ENCODE assay signal across 19 mouse cellular contexts in the genomic region with DNA sequence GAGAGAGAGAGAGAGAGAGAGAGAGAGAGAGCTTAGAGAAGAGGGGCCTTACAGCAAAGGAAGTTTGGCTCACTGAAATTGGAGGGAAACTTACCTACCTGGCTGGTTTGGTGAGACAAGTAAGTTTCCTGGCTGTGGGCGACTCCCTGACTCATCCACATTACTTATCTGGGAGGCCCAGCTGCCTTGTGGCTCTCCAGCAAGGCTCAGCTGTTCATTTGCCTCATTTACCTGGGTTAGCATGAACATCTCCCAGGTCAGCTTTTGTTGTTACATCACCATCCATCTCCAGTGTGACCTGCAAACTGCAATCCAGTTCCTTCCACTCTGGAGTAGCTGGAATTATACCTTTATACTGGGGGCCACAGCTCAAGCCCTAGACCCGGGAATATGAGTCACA. TPM values are rescaled to one million over a fixed set of nuclear protein-coding genes. Genes with fewer than 3 reads are reported as not detected.
DNase-seq lines count a peak whose midpoint lies in the region; ATAC-seq lines count a peak whose summit lies in the region.
"Had no signal": no experiment of that assay in that cellular context is flagged by ENCODE, and none has a peak within 500 bp of the region (broad histone marks: within the 10 kb centered on the region; RNA-seq: fewer than 3 reads in every experiment).

No protein-coding gene starts in this region.

- H3K27me3 ChIP-seq in midbrain, embryonic 10.5 days (ENCODE audit: low read depth, poor library complexity, severe bottlenecking): no peaks in the 10 kb centered on the region
- H3K27me3 ChIP-seq in midbrain, embryonic 14.5 days (ENCODE audit: control insufficient read depth, insufficient read depth, low read length): no peaks in the 10 kb centered on the region
- H3K27me3 ChIP-seq in liver, embryonic 12.5 days (replicated peaks): no peaks in the 10 kb centered on the region; the same call in 1 of the 2 replicates
- H3K27me3 ChIP-seq in forebrain, embryonic 14.5 days (replicated peaks; ENCODE audit: control insufficient read depth, insufficient read depth, low read length): no peaks in the 10 kb centered on the region
- H3K27me3 ChIP-seq: limb, embryonic 15.5 days had no signal

- no peak overlapping the region for H3K9ac ChIP-seq in midbrain, embryonic 14.5 days (replicated peaks; ENCODE audit: low read length)
- peak overlapping the region; percentile 47; the same call in 1 of the 2 replicates for H3K9ac ChIP-seq in liver, embryonic 12.5 days
- H3K9ac ChIP-seq in forebrain, embryonic 14.5 days (ENCODE audit: low read length): no peak overlapping the region
- H3K9ac ChIP-seq: forebrain, postnatal 0 days; limb, embryonic 15.5 days had no signal

- H3K27ac ChIP-seq in midbrain, embryonic 10.5 days (replicated peaks): 0 out of 2 replicates have a peak overlapping the region, but pooled peaks have one; percentile 3
- H3K27ac ChIP-seq in midbrain, embryonic 14.5 days (replicated peaks; ENCODE audit: low read depth, low read length): no peak overlapping the region
- H3K27ac ChIP-seq in liver, embryonic 12.5 days: peak overlapping the region; percentile 84
- no peak overlapping the region for H3K27ac ChIP-seq in forebrain, embryonic 14.5 days (ENCODE audit: low read depth, low read length)
- H3K27ac ChIP-seq: limb, embryonic 15.5 days had no signal

- no peaks in the 10 kb centered on the region for H3K9me3 ChIP-seq in midbrain, embryonic 10.5 days (replicated peaks)
- no peaks in the 10 kb centered on the region for H3K9me3 ChIP-seq in midbrain, embryonic 14.5 days (ENCODE audit: control insufficient read depth, low read length)
- no peaks in the 10 kb centered on the region for H3K9me3 ChIP-seq in liver, embryonic 12.5 days (replicated peaks)
- H3K9me3 ChIP-seq in forebrain, embryonic 14.5 days (replicated peaks; ENCODE audit: control insufficient read depth, low read length): no peaks in the 10 kb centered on the region
- H3K9me3 ChIP-seq: limb, embryonic 15.5 days had no signal

- ATAC-seq in midbrain, embryonic 14.5 days (ENCODE audit: low FRiP score, low TSS enrichment): no peak
- ATAC-seq in liver, embryonic 12.5 days: peak; percentile 91
- ATAC-seq in forebrain, embryonic 14.5 days: no peak
- ATAC-seq: forebrain, postnatal 0 days; inflammation-experienced regulatory T-cells, adult 6 months had no signal

- 72% methylated on average over 2 of the region's 2 CpGs for WGBS in midbrain, embryonic 10.5 days
- 76% methylated on average over 2 of the region's 2 CpGs for WGBS in midbrain, embryonic 14.5 days
- WGBS in liver, embryonic 12.5 days (ENCODE audit: insufficient replicate concordance): 50% methylated on average over 2 of the region's 2 CpGs
- 82% methylated on average over 2 of the region's 2 CpGs for WGBS in forebrain, embryonic 14.5 days

- no peaks in the 10 kb centered on the region for H3K36me3 ChIP-seq in midbrain, embryonic 10.5 days
- H3K36me3 ChIP-seq in midbrain, embryonic 14.5 days (ENCODE audit: control insufficient read depth, insufficient read depth, low read length): no peaks in the 10 kb centered on the region
- no peaks in the 10 kb centered on the region for H3K36me3 ChIP-seq in liver, embryonic 12.5 days
- H3K36me3 ChIP-seq in forebrain, embryonic 14.5 days (ENCODE audit: control insufficient read depth, insufficient read depth, low read length): no peaks in the 10 kb centered on the region
- H3K36me3 ChIP-seq: limb, embryonic 15.5 days had no signal

- H3K4me2 ChIP-seq in midbrain, embryonic 14.5 days (ENCODE audit: low read length): no peak overlapping the region
- H3K4me2 ChIP-seq in liver, embryonic 12.5 days: peak overlapping the region; percentile 49
- H3K4me2 ChIP-seq in forebrain, embryonic 14.5 days (ENCODE audit: low read length): no peak overlapping the region
- H3K4me2 ChIP-seq: limb, embryonic 15.5 days had no signal

- H3K4me1 ChIP-seq in midbrain, embryonic 10.5 days: peaks cover 2% of the 10 kb centered on the region; the same call in 1 of the 2 replicates
- no peaks in the 10 kb centered on the region for H3K4me1 ChIP-seq in midbrain, embryonic 14.5 days (ENCODE audit: control insufficient read depth, insufficient read depth, low read length)
- H3K4me1 ChIP-seq in liver, embryonic 12.5 days: peaks cover 55% of the 10 kb centered on the region
- no peaks in the 10 kb centered on the region for H3K4me1 ChIP-seq in forebrain, embryonic 14.5 days (ENCODE audit: control insufficient read depth, insufficient read depth, low read length)
- H3K4me1 ChIP-seq: limb, embryonic 15.5 days had no signal

- DNase-seq in midbrain, embryonic 10.5 days (ENCODE audit: low spot score): no peak
- no peak for DNase-seq in midbrain, embryonic 14.5 days
- DNase-seq in c-Kit-positive CD71-positive TER-119-positive erythroid progenitor cells, embryonic 14.5 days (ENCODE audit: low spot score): peak; percentile 57
- peak; percentile 19 for DNase-seq in yolk sac, embryonic 10.5 days (ENCODE audit: low spot score)
- DNase-seq in forebrain, embryonic 14.5 days (ENCODE audit: low spot score): no peak
- no peak for DNase-seq in adrenal gland, postnatal 10 days
- DNase-seq: cerebellum, adult 18-20 months; forebrain, postnatal 0 days; gastrocnemius, postnatal 25 days; kidney, postnatal 14 days; lung, postnatal 4 days; thymus, postnatal 25 days had no signal

- H3K4me3 ChIP-seq in midbrain, embryonic 10.5 days: no peak overlapping the region
- H3K4me3 ChIP-seq in midbrain, embryonic 14.5 days (replicated peaks; ENCODE audit: low read depth, low read length): no peak overlapping the region
- no peak overlapping the region for H3K4me3 ChIP-seq in liver, embryonic 12.5 days
- no peak overlapping the region for H3K4me3 ChIP-seq in forebrain, embryonic 14.5 days (ENCODE audit: low read depth, low read length)
- H3K4me3 ChIP-seq: limb, embryonic 15.5 days had no signal

RNA-seq across cellular contexts. Expression of a gene that starts 41.7 kb away (rescaled TPM):
- polyA plus RNA-seq in midbrain, embryonic 10.5 days (2016; fragmentation: Nextera tagmentation; extraction: Ambion mirVana): not detected in 2 replicates
- not detected in 2 replicates for polyA plus RNA-seq in midbrain, embryonic 14.5 days (2014; fragmentation: Nextera tagmentation; extraction: Ambion mirVana)
- polyA plus RNA-seq in liver, embryonic 12.5 days (2016; fragmentation: Nextera tagmentation; extraction: Ambion mirVana): not detected in 2 replicates
- polyA plus RNA-seq in forebrain, embryonic 14.5 days (2014; fragmentation: Nextera tagmentation; extraction: Ambion mirVana): not detected in 2 replicates
- not detected for total RNA-seq in adrenal gland, postnatal 10 days (2021)
- total RNA-seq: adrenal gland, postnatal 4 days; forebrain, postnatal 0 days; gastrocnemius, postnatal 25 days; left cerebral cortex, adult 18-20 months; neutrophil, adult 5-6 weeks had no signal
- polyA plus RNA-seq: forebrain, postnatal 0 days; heart, postnatal 0 days; inflammation-experienced regulatory T-cells, adult 6 months; limb, embryonic 15.5 days had no signal

Comparison
In these comparisons a context has a peak if more than half of its experiments do, and no peak if none do; other contexts are left out.
1. H3K27ac ChIP-seq: peak in midbrain, embryonic 10.5 days (single experiment) and liver, embryonic 12.5 days (single experiment); none in midbrain, embryonic 14.5 days (single experiment) and forebrain, embryonic 14.5 days (single experiment).
2. DNase-seq: peak in c-Kit-positive CD71-positive TER-119-positive erythroid progenitor cells, embryonic 14.5 days (single experiment) and yolk sac, embryonic 10.5 days (single experiment); none in midbrain, embryonic 10.5 days (single experiment), midbrain, embryonic 14.5 days (single experiment), forebrain, embryonic 14.5 days (single experiment) and adrenal gland, postnatal 10 days (single experiment).